9 mouse cellular contexts compared by ENCODE assay signal in the genomic region with DNA sequence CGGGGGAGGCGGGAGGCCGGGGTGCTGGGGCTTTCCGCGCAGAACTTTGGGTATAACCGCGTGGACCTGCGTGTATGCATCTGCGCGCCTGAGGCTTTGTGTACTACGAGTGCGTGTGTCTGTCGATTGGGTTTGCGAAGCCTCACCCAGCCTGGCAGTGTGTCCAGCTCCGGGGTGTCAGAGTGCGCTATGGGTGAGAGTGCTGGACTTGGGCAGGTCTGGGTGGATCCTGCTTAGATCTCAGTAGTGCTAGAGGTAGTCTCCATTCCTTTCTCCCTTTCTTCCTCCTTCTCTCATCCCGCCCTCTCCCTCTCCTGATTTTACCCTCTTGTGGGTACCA. TPM values are rescaled to one million over a fixed set of nuclear protein-coding genes. Genes with fewer than 3 reads are reported as not detected.
A peak's percentile ranks its signal among the peaks of the same experiment; 100 is the strongest.
DNase-seq lines count a peak whose midpoint lies in the region; ATAC-seq lines count a peak whose summit lies in the region.
"Had no signal": no experiment of that assay in that cellular context is flagged by ENCODE, and none has a peak within 500 bp of the region (broad histone marks: within the 10 kb centered on the region; RNA-seq: fewer than 3 reads in every experiment).

No protein-coding gene starts in this region.

- peak; percentile 10; the same call in 1 of the 2 replicates for ATAC-seq in cerebellum, adult (ENCODE audit: insufficient number of reproducible peaks, low FRiP score, low TSS enrichment)
- no peak for ATAC-seq in megakaryocyte, adult 5-6 weeks (ENCODE audit: poor library complexity, severe bottlenecking)
- peak; percentile 61 for ATAC-seq in neural tube, embryonic 13.5 days (ENCODE audit: low read depth)

- peaks cover 16% of the 10 kb centered on the region for H3K4me1 ChIP-seq in megakaryocyte, embryonic 14.5 days
- H3K4me1 ChIP-seq in neural tube, embryonic 13.5 days (replicated peaks): peaks cover 30% of the 10 kb centered on the region

- under 1% methylated on average over 17 of the region's 17 CpGs for WGBS in neural tube, embryonic 13.5 days

- peak overlapping the region; percentile 88 for H3K4me3 ChIP-seq in megakaryocyte, embryonic 14.5 days (replicated peaks)
- peak overlapping the region; percentile 86 for H3K4me3 ChIP-seq in neural tube, embryonic 13.5 days

- no peaks in the 10 kb centered on the region; the same call in 1 of the 2 replicates for H3K9me3 ChIP-seq in megakaryocyte, embryonic 14.5 days
- no peaks in the 10 kb centered on the region for H3K9me3 ChIP-seq in neural tube, embryonic 13.5 days

- H3K27me3 ChIP-seq in megakaryocyte, embryonic 14.5 days (replicated peaks): peaks cover 81% of the 10 kb centered on the region
- H3K27me3 ChIP-seq in neural tube, embryonic 13.5 days: peaks cover 26% of the 10 kb centered on the region

- H3K27ac ChIP-seq in neural tube, embryonic 13.5 days (replicated peaks): peak overlapping the region; percentile 78

- no peaks in the 10 kb centered on the region for H3K36me3 ChIP-seq in megakaryocyte, embryonic 14.5 days (replicated peaks; ENCODE audit: low read length)
- H3K36me3 ChIP-seq in neural tube, embryonic 13.5 days: peaks cover 22% of the 10 kb centered on the region

- peak overlapping the region; percentile 96 for H3K9ac ChIP-seq in neural tube, embryonic 13.5 days

- peak overlapping the region; percentile 89 for H3K4me2 ChIP-seq in neural tube, embryonic 13.5 days

- no peak for DNase-seq in cerebellum, adult 9-11 months
- peak; percentile 8 for DNase-seq in induced T-regulatory cell, adult 2 months (ENCODE audit: low read depth)
- DNase-seq in adrenal gland, postnatal 10 days: no peak
- no peak for DNase-seq in gastrocnemius, postnatal 4 days (ENCODE audit: low spot score in 2 of 2)

RNA-seq across cellular contexts. Expression of a gene that starts 1.0 kb away (rescaled TPM):
- polyA plus RNA-seq in megakaryocyte, embryonic 14.5 days (2012; ENCODE audit: insufficient read depth, low replicate concordance): 0.08 TPM in 1 of 2 replicates, not detected in the other
- not detected in 2 replicates for total RNA-seq in megakaryocyte, adult 5-6 weeks (2015)
- not detected in 2 replicates for total RNA-seq in megakaryocyte, adult 5-6 weeks (2017)
- 16.7 and 20.0 TPM in 2 replicates for polyA plus RNA-seq in neural tube, embryonic 13.5 days (2015; fragmentation: Nextera tagmentation; extraction: Ambion mirVana)
- 1 to 10 TPM; 1.1 to 3.7 TPM for total RNA-seq in adrenal gland, postnatal 10 days (2021)
- total RNA-seq in gastrocnemius, postnatal 4 days (2021): 1 to 10 TPM; 1.3 to 1.6 TPM

RNA-seq across cellular contexts. Expression of a gene that starts 34.5 kb away (rescaled TPM):
- not detected in 2 replicates for polyA plus RNA-seq in megakaryocyte, embryonic 14.5 days (2012; ENCODE audit: insufficient read depth, low replicate concordance)
- not detected in 2 replicates for total RNA-seq in megakaryocyte, adult 5-6 weeks (2015)
- total RNA-seq in megakaryocyte, adult 5-6 weeks (2017): not detected in 2 replicates
- 0.11 TPM in 1 of 2 replicates, not detected in the other for polyA plus RNA-seq in neural tube, embryonic 13.5 days (2015; fragmentation: Nextera tagmentation; extraction: Ambion mirVana)
- total RNA-seq in adrenal gland, postnatal 10 days (2021): not detected
- not detected for total RNA-seq in gastrocnemius, postnatal 4 days (2021)
- total RNA-seq: heart, adult 18-20 months had no signal

RNA-seq across cellular contexts. Expression of a gene that starts 41.2 kb away (rescaled TPM):
- polyA plus RNA-seq in megakaryocyte, embryonic 14.5 days (2012; ENCODE audit: insufficient read depth, low replicate concordance): 41.0 and 47.6 TPM in 2 replicates
- 18.0 and 19.0 TPM in 2 replicates for total RNA-seq in megakaryocyte, adult 5-6 weeks (2015)
- 10.1 and 10.8 TPM in 2 replicates for total RNA-seq in megakaryocyte, adult 5-6 weeks (2017)
- polyA plus RNA-seq in neural tube, embryonic 13.5 days (2015; fragmentation: Nextera tagmentation; extraction: Ambion mirVana): 48.1 and 54.2 TPM in 2 replicates
- 10 to 100 TPM; 37.2 to 40.5 TPM for total RNA-seq in adrenal gland, postnatal 10 days (2021)
- 10 to 100 TPM; 30.6 to 31.5 TPM for total RNA-seq in gastrocnemius, postnatal 4 days (2021)
